Mouse (Mus musculus) liver, postnatal 0 days (tissue): ENCODE results near the gene Commd6. TPM values are rescaled to one million over a fixed set of nuclear protein-coding genes. Genes with fewer than 3 reads are reported as not detected.

Experiments
- ATAC-seq: fragments of 200-750 bp; cut with Nextera tagmentation; 2 replicates; pipeline ENCODE4 v1.8.0; 2017; ENCODE audit warnings: mild to moderate bottlenecking, moderate library complexity
- DNase-seq: peaks from one replicate; pipeline ENCODE4 v3.0.0-alpha.2; 2016
- H3K27ac ChIP-seq: fragments of 300-500 bp; sonication (generic); 2 replicates; pipeline ENCODE4 v1.5.1; 2014; ENCODE audit warnings: antibody characterized with exemption, moderate library complexity, mild to moderate bottlenecking, low read depth
- H3K27me3 ChIP-seq: fragments of 300-500 bp; sonication (generic); 2 replicates; pipeline ENCODE4 v1.6.1; 2014; ENCODE audit warnings: low read length, control low read depth, mixed read lengths; ENCODE audit not compliant: insufficient read depth
- H3K36me3 ChIP-seq: fragments of 300-500 bp; sonication (generic); replicated peaks from 2 replicates; pipeline ENCODE4 v1.6.1; 2014; ENCODE audit warnings: mild to moderate bottlenecking, control low read depth, low read length, moderate library complexity, mixed read lengths; ENCODE audit not compliant: insufficient read depth
- H3K4me1 ChIP-seq: fragments of 300-500 bp; sonication (generic); 2 replicates; pipeline ENCODE4 v1.6.1; 2014; ENCODE audit warnings: antibody characterized with exemption, mild to moderate bottlenecking, control low read depth; ENCODE audit not compliant: insufficient read depth
- H3K4me2 ChIP-seq: fragments of 300-500 bp; sonication (generic); 2 replicates; pipeline ENCODE4 v1.6.1; 2014; ENCODE audit warnings: low read depth, mild to moderate bottlenecking, low read length, moderate library complexity, mixed read lengths
- H3K4me3 ChIP-seq: fragments of 300-500 bp; sonication (generic); 2 replicates; pipeline ENCODE4 v1.5.1; 2014; ENCODE audit warnings: low read depth, low read length
- H3K9ac ChIP-seq: fragments of 300-500 bp; sonication (generic); replicated peaks from 2 replicates; pipeline ENCODE4 v1.6.1; 2014; ENCODE audit warnings: mild to moderate bottlenecking, moderate library complexity
- H3K9me3 ChIP-seq: fragments of 300-500 bp; sonication (generic); 2 replicates; pipeline ENCODE4 v1.6.1; 2016; ENCODE audit warnings: mild to moderate bottlenecking, control low read depth, low read length, mixed read lengths
- CTCF ChIP-seq: sonication (generic); IDR thresholded peaks from 2 replicates; pipeline ENCODE4 v1.5.1; 2016; ENCODE audit warnings: antibody characterized with exemption, low read depth
- EP300 ChIP-seq: IDR thresholded peaks from 2 replicates; pipeline ENCODE4 v1.6.1; 2016; ENCODE audit warnings: antibody characterized with exemption, low read depth, mild to moderate bottlenecking
- WGBS: fragments of 180-500 bp; shearing (Covaris S2); extraction: QIAGEN DNeasy Blood & Tissue Kit; methylation state at CpG from one replicate; pipeline ENCODE4 v1.1.7; 2014; ENCODE audit not compliant: insufficient replicate concordance; 5-methylcytosine and 5-hydroxymethylcytosine counted together
- polyA plus RNA-seq: library from polyadenylated mRNA; unstranded; fragments of >200 nt; fragmentation: Nextera tagmentation; extraction: Ambion mirVana; gene quantifications from 2 replicates; pipeline ENCODE4 v1.2.1, GENCODE M21; 2015

Commd6 gene
- polyA plus RNA-seq: 48.0 and 53.8 TPM in 2 replicates

GRCm38 (mm10) chr14:101640153-101640843, at the start of gene Commd6:
Gene Commd6, minus strand, starts transcription at chr14:101640686.
- H3K9me3 ChIP-seq: no peaks in the 10 kb centered on the region
- WGBS: under 1% methylated on average over 39 of the region's 39 CpGs
- ATAC-seq: peak; percentile 97

GRCm38 (mm10) chr14:101688406-101688805, 47.9 kb upstream of the Commd6 start:
- 75% methylated on average over 2 of the region's 2 CpGs for WGBS
- DNase-seq: no peak
- H3K36me3 ChIP-seq: peaks cover 9% of the 10 kb centered on the region; the same call in 1 of the 2 replicates

More at GRCm38 (mm10) chr14:101640153-101640843, at the start of gene Commd6:
- Histone ChIP-seq H3K4me3 (peak within 1 kb of the TSS; percentile 65), H3K9ac (peak within 1 kb of the TSS; percentile 64), H3K4me2 (peak within 1 kb of the TSS; percentile 87), H3K27ac (peak within 1 kb of the TSS; percentile 63), H3K27me3 (no peaks in the 10 kb centered on the region), H3K4me1 (no peaks in the 10 kb centered on the region; the same call in 1 of the 2 replicates), H3K36me3 (no peaks in the 10 kb centered on the region; the same call in 1 of the 2 replicates)
- TF ChIP-seq CTCF (peak; percentile 12; the same call in 1 of the 2 replicates), EP300 (no peak)
- DNase-seq: peak; percentile 90

GRCm38 (mm10) chr14:101687696-101688095, 47.2 kb upstream of the Commd6 start:
- Histone ChIP-seq H3K4me3 (no peak overlapping the region), H3K9ac (no peak overlapping the region), H3K27ac (no peak overlapping the region), H3K27me3 (no peaks in the 10 kb centered on the region), H3K4me1 (no peaks in the 10 kb centered on the region), H3K36me3 (peaks cover 9% of the 10 kb centered on the region; the same call in 1 of the 2 replicates), H3K9me3 (no peaks in the 10 kb centered on the region), H3K4me2 (no peak overlapping the region)
- DNase-seq (no peak), ATAC-seq (no peak)
- TF ChIP-seq CTCF: no peak
- TF ChIP-seq EP300: no peak
- 84% methylated on average over 6 of the region's 6 CpGs for WGBS

More at GRCm38 (mm10) chr14:101688406-101688805, 47.9 kb upstream of the Commd6 start:
- Histone ChIP-seq H3K27ac (no peak overlapping the region), H3K4me3 (no peak overlapping the region), H3K9me3 (no peaks in the 10 kb centered on the region), H3K4me1 (no peaks in the 10 kb centered on the region), H3K27me3 (no peaks in the 10 kb centered on the region), H3K4me2 (no peak overlapping the region), H3K9ac (no peak overlapping the region)
- TF ChIP-seq EP300 (no peak), CTCF (no peak)
- ATAC-seq: no peak

GRCm38 (mm10) chr14:101672226-101672625, 31.7 kb upstream of the Commd6 start:
- Histone ChIP-seq H3K27me3 (no peaks in the 10 kb centered on the region), H3K4me3 (no peak overlapping the region), H3K36me3 (peaks cover 12% of the 10 kb centered on the region; the same call in 1 of the 2 replicates), H3K27ac (no peak overlapping the region), H3K9me3 (no peaks in the 10 kb centered on the region), H3K4me2 (no peak overlapping the region), H3K4me1 (no peaks in the 10 kb centered on the region), H3K9ac (no peak overlapping the region)
- ATAC-seq: no peak
- no peak for DNase-seq
- no peak for TF ChIP-seq EP300
- TF ChIP-seq CTCF: no peak
- WGBS: 81% methylated on average over 1 of the region's 1 CpGs

GRCm38 (mm10) chr14:101668626-101669025, 28.1 kb upstream of the Commd6 start:
- DNase-seq (no peak), ATAC-seq (no peak)
- Histone ChIP-seq H3K4me2 (no peak overlapping the region), H3K4me3 (no peak overlapping the region), H3K4me1 (no peaks in the 10 kb centered on the region), H3K9ac (no peak overlapping the region), H3K36me3 (peaks cover 9% of the 10 kb centered on the region; the same call in 1 of the 2 replicates), H3K9me3 (no peaks in the 10 kb centered on the region), H3K27me3 (no peaks in the 10 kb centered on the region), H3K27ac (no peak overlapping the region)
- TF ChIP-seq EP300 (no peak), CTCF (no peak)
- 87% methylated on average over 7 of the region's 7 CpGs for WGBS

GRCm38 (mm10) chr14:101666536-101666935, 26.1 kb upstream of the Commd6 start:
- Histone ChIP-seq H3K4me1 (no peaks in the 10 kb centered on the region), H3K27me3 (no peaks in the 10 kb centered on the region), H3K9ac (no peak overlapping the region), H3K36me3 (peaks cover 9% of the 10 kb centered on the region; the same call in 1 of the 2 replicates), H3K27ac (no peak overlapping the region), H3K4me2 (no peak overlapping the region), H3K9me3 (no peaks in the 10 kb centered on the region), H3K4me3 (no peak overlapping the region)
- ATAC-seq: no peak
- no peak for DNase-seq
- 80% methylated on average over 5 of the region's 5 CpGs for WGBS
- no peak for TF ChIP-seq EP300
- TF ChIP-seq CTCF: no peak
